Mouse (Mus musculus) ES-CJ7 (cell line): ENCODE measurements around the gene Cog4.
"Not testable (repeated sequence)": the region's sequence is repeated elsewhere in the genome, so short reads cannot be mapped to it uniquely, and the experiment has no call there.

Experiments
- DNase-seq: peaks from one replicate; pipeline ENCODE4 v3.0.0; 2011; ENCODE audit warnings: low read depth, low spot score

Gene Cog4

DNA sequence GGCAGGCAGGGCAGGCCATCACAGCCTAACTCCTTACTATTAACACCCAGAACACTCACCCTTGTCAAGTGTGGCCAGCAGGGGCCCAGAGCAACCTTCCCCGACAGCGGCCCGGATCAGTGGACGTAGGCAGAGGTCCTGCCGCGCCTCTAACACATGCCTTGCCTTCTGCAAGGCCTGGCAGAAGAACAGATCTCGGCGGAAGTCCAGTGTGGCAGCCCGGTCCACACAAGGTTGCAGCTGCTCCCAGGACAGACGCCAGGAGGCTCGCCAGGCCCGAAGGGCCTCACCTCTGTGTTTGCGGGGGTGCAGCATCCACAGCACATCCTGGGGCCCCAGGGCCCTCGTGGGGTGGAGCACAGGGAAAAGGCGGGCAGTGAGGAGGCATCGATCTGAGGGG, 42.5 kb downstream of the Cog4 start:
- no peak for DNase-seq

DNA sequence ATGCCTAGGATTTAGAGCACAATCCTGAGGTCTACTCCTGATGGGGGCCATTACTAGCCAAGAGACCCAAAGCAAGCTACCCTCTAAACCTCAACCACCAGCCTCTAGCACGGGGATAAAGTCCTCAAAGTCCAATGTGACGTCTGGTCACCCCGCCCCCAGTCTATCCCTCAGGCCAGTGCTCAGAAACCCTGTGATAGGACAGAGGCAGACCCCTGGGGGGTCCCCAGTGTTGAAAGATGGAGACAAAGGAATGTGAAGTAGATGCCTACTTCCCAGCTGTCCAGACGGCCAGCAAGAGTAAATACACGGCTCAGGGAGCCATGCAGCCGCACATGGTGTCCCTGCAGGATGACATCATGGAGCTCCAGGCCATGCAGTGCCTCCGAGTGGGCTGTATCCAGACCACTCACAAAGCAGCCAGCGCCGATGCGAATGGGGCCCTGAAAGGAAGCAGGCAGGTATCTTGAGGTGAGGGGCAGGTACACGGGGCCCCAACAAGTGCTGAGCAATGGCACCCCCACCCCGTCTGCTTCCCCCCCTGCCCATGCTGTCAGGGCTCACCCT, 43.6 kb downstream of the Cog4 start:
- no peak for DNase-seq

DNA sequence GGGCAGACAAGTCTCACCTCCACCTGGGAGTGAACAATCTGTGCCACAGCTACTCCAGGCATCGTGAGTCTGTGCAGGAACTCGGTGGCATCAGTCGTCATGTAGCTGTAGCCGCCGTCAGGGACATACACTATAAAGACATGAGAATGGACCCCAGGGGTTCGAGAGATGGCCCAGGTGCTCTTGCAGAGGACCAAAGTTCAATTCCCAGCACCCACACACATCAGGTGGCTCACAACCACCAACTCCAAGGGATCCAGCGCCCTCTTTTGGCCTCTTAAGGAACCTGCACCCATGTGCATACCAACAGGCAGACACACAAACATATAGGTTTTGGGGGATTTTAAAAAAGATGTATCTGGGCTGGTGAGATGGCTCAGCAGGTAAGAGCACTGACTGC, 45.6 kb downstream of the Cog4 start:
- DNase-seq = peak; percentile 36

DNA sequence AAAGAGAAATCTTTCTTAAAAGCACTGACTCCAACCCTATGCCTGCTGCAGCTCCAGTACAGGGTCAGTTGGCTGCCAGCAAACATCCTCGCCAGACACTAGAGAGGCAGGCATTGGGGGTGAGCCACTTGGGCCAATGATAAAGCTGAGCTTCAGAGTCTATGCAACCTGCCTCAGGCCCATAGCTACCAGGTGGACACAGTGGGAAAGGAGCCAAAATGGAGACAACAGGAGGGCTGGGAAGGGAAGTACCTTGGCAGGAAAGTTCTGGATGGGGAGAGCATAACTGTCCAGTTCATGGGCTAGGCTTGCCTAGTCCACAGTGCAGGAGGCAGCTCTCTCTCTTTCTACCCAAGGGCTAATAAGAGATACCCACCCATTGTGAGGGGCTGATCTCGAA, 46.5 kb downstream of the Cog4 start:
- DNase-seq = no peak

DNA sequence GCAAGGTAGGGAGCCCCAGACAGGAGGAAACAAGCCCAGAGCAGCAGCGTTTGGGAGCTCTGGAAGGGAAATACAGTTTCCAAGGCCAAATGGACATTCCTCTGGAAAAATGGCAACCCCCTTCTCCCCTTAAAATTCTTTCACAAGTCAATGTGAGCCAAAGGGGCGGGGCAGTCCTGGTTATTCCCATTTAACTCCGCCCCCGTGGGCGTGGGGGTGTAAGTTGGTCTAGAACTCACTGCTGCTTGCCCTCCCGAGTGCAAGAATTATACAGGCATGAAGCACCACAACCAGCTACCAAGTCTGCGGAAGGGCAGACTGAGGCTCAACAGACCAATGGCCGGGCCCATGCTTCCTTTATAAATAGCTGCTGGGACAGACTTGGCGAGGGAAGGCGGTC, 48.5 kb downstream of the Cog4 start:
- peak; percentile 51 for DNase-seq

DNA sequence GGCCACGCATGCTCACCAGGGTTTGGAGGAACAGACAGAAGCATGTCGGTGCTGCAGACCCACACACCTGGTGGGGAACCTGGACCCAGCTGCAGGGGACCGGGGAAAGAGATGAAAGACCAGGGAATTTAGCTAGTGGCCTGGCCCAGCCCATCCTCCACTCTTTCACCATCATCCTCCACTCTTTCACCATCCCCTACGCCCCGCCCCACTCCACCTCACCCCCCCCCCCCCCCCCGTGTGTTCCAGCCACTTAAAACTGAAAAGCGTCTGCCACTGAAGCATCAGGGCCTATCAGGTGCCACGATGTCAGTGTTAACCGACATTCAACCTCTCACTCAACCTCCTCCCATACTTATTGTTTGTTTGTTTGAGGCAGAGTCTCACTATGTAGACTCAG, 48.9 kb downstream of the Cog4 start:
- no peak for DNase-seq

DNA sequence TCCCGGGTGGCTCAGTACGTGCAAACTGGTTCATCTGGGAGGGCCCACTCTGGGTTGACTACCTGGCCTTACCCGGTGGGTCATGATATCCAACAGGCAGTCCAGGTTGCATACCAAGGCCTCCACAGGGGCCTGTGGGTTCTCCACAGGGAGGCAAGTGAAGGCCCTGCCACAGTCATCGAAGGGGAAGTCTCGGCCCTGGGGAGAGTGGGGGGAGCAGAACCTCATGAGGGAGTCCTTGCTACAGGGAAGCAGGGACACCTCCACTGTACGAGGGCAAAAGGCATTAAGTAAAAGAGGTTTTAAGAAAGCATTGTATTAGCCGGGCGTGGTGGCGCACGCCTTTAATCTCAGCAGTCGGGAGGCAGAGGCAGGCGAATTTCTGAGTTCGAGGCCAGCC, 49.4 kb downstream of the Cog4 start:
- DNase-seq = no peak

DNA sequence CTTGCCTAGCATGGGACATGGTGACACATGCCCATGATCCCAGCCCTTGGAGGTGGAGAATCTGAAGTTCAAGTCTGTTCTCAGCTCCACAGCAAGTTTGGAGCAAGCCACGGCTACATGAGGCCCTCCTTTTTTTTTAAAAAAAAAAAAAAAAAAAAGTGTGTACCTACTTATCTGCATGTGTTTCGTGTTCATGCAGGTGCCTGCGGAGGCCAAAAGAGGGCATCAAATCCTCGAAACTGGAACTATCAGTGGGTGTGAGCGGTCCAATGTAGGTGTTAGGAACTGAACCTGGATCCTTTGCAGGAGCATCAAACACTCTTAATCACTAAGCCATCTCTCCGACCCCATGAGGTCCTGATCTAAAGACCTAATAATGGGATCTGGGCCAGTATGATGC, 51.1 kb downstream of the Cog4 start:
- peak; percentile 53 for DNase-seq

DNA sequence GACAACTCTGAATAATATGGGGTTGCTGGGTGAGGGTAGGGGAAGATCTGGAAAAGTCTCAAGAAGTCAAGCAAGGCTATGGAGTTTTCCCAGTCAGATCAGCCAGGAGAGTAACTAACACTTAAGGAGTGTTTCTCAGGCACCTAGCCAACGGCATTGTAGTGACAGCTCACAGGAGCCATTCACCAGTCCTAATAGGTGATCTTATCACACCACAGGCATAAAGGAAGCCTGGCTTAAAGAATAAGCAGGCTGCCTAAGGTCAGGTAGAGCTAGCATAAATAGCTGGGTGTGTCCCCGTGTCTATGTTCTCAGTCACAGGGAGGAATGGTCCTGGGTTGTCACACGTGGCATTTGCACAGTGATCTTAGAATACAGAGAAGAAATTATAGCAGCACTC, 54.7 kb downstream of the Cog4 start:
- no peak for DNase-seq

DNA sequence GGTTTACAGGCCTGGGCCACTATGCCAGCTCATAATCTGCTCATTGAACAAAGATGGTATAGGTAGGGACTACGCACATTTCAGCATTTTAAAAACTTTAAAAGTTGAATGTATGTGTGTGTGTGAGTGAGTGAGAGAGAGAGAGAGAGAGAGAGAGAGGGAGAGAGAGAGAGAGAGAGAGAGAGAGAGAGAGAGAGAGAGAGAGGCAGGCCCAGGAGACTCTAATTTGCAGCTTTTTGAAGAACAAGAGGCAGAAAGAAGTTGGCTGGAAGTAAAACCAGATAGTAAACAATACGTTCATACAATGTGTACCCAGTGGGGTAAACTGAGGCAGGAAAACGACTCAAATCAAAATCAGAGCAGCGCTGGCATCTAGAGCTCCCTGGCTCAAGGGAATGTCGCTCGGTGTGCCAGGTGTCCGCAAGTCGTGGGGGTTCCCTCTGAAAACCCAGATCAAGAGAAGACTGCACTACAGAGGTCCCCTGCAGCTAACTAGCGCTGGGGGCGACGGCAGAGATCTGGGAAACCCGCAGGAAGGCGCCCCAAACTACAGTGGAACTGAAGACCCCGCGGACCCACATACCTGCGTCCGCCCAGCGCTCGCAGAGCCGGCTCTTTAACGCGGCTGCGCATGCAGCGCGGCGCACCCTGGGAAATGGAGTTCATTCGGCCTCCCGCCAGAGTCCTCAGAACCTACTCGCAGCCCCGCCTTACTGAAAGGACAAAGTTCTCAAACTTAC, 55.6 kb downstream of the Cog4 start, which contains the start of gene Fuk:
TSS of gene Fuk (minus strand) at position 650 of the 740 bp plus-strand sequence.
- peak; percentile 83 for DNase-seq

DNA sequence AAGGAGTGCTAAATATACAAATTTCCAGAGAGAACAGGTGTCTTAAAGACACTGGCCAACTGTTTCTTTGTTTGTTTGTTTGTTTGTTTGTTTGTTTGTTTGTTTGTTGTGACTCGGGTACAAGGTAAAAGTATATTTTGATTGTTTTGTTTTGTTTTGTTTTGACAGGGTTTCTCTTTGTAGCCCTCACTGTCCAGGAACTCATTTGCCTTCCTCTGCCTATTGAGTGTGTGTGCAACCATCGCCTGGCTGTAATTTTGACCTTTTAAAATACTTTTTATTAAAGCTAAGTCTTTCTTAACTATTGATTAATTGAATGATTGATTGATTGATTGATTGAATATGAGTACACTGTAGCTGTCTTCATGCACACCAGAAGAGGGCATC, 56.2 kb downstream of the Cog4 start:
- DNase-seq = no peak

DNA sequence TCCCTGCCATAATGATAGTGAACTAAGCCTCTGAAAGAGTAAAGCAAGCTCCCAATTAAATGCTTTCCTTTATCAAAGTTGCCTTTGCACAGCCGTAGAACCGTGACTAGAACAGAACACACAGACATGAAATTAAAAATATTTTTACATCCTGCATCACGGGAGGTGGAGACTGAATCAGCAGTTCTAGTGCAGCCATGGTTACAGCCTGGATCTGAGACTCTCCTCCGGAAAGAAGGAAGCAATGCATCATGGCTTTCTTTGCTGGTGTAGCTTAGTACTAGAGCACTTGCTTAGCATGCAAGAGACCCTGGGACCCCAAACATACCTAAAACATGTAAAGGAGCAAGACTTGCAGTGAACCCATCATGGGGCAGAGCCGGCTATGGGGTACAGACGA, 59.0 kb downstream of the Cog4 start:
- no peak for DNase-seq

DNA sequence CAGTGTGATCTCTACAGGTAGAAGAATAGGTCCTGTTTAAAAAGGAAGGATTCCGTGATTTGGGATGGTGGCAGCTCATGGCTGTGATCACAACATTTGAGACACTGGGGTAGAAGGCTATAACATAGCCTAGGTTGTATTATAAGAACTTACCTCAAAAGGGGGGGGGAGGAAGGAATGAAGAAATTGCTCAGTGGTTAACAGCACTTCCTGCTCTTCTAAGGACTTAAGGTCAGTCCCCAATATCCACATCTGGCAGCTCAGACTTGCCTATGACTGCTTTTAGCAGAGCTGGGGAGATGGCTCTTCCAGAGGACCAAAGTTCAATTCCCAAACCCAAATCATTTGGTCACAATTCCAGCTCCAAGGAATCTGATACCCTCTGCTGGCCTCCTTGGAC, 60.3 kb downstream of the Cog4 start:
- DNase-seq = no peak

DNA sequence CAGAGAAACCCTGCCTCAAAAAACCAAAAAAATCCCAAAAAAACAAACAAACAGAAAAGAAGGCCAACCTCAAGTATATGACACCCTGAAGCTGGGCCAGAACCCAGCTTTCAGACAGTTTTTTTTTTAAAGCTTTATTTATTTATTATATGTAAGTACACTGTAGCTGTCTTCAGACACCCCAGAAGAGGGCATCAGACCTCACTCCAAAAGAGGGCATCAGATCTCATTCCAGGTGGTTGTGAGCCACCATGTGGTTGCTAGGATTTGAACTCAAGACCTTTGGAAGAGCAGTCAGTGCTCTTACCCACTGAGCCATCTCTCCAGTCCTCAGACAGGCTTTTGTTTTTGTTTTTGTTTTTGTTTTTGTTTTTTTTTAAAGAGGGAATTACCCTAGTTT, 63.5 kb downstream of the Cog4 start:
- not testable (repeated sequence) for DNase-seq

DNA sequence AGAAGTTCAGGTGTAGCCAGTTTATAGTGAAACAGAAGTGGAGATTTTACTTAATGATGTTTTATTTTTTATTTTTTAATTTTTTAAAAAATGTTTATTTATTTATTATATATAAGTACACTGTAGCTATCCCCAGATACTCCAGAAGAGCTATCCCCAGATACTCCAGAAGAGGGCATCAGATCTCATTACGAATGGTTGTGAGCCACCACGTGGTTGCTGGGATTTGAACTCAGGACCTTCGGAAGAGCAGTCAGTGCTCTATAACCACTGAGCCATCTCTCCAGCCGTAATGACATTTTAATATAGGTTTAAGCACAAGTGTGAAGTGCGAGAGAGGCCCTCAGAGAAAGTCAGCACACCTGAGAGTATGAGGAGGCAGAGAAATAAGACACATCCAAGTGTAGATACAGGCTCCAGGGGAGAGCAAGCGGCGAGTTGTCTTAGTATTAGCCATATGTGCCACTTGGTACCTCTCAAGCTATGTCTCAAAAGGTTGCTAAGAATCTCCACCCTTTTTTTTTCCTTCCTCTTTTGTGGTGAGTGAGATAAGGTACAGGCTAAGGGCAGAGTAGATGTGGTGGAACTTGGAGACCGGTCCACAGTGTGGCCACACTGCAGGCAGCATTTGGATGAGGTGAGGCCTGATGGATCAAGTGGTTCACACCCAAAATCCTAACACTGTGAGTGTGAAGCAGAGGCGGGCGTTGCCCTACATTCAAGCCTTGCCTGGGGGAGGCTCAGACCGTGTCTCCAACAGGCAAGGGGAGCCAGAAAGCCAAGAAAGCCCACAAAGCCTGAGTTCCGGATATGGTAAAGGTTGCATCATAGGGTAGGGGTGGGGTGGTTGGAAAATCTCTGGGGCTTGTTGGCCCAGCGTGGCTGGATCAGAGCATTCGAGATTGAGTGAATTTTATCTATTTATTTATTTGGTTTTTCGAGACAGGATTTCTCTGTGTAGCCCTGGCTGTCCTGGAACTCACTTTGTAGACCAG, 65.5 kb downstream of the Cog4 start:
- DNase-seq = no peak

DNA sequence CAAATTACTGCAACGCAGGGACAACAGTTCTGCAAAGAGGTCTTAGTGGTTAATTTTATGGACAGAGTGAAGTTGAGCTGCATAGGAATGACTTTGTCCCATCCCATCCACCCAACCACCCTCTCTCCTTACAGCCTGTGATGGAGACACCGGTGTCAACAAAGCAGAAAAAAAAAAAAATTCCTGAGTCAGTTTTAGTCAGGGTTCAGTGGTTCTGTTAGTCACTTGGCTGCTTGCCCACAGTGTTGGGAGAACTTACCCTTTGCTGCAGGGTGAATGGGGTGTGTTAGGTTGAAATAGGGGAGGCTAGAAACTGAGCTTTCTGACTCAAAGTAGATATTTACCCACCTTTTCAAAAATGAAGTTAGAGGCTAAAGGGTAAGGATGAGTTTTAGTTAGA, 71.0 kb downstream of the Cog4 start:
- no peak for DNase-seq

DNA sequence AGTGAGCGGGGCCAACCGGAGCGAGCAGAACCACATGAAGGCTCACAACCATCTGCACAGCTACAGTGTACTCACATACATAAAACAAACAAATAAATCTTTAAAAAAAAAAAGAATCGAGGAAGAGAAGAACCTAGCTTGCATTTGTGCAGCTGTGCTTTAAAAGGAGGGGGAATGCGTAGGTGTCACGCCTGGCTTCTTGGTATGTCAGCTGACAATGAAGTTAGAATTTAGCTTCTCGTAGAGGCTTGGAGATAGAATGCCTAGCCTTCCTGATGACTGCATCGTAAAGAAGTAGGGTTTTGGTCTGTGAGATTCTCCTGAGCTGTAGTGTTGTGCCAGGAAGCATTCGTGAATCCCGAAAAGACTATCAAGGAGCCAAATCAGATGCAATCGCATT, 71.6 kb downstream of the Cog4 start:
- no peak for DNase-seq

DNA sequence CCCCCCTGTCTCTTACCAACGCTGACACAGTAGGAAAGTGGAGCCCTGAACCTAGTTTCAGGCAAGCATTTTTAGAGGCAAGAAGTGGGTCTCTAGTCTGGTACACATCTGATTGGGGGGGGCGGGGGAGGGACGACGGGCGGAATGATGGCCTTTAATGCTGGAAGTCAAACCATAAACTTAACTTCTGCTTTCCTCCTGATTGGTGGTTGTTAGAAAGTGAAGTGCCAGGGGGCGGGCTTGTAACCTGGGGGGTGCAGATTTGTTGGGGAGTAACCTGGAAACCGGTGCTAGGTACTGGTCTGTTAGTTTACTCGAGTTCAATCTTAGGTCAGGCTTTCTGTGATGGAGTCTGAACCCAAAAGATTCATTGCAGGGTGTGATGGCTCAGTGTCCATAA, 72.1 kb downstream of the Cog4 start:
- no peak for DNase-seq

DNA sequence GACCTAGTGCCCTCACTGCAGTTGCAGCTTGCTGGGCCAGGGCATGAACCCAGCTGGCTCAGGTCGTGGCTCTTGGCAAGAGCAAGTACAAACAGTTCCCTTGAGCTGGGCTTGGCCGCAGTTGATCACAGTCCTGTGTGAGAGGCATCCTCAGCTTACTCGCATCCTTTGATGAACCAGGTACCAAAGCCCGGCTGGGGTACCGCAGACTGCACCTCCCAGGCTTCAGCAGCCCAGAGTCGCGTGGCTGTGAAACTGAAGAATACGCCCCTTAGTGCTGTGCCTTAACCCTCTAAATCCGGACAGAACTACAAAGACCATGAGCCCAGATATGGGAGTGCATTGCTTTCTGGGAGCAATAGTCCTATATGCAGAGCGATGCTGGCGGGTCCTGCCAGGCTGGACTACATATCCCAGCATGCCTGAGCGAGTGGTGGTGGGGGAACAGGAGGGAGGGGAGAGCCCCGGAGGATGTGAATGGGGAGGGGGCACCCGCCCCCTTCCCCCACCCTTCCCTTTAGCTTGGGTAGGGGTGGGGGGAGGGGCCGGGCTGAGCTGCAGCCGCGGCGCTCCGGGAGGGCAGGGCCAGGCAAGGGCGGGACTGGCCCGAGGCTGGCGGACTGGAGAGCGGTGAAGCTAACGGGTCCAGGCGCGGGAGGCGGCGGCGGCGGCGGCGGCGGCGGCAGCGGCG, 73.1 kb downstream of the Cog4 start, which contains the start of gene St3gal2:
TSS of gene St3gal2 (plus strand) at position 582 of the 691 bp plus-strand sequence.
- DNase-seq = peak; percentile 99

DNA sequence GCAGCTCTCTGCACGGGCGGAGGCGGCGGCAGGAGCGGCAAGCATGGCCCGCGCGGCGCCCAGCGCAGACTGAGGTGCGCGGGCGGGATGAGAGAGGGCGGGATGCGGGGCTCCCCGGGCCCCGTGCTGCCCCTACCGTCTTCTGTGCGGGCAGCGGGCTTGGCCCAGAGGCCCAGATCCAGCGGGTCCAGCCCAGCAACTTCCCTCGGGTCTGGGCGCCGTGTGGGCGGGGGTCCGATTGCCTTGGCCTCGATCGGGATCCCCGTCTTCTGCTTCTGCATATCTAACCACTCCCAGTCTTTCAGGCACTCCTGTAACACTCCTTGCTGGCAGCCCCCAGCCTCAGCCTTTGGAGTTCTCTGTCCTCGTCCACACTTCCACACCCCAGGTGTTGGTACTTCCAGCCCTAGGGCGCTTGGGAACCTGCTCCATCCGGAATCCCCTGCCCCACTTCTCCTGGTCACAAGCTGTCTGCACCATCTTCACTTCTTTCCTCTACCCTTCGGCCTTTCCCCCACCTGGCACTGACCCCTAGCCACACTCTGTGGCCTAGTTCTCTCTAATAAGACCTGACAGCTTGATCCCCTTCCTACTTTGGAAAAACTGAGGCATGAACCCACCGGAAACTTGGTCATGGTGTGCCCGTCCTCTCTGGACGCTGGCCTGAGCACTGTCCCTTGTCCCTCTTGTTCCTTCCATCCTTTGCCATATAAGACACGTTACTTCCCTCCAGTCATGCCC, 73.8 kb downstream of the Cog4 start:
- peak; percentile 72 for DNase-seq

DNA sequence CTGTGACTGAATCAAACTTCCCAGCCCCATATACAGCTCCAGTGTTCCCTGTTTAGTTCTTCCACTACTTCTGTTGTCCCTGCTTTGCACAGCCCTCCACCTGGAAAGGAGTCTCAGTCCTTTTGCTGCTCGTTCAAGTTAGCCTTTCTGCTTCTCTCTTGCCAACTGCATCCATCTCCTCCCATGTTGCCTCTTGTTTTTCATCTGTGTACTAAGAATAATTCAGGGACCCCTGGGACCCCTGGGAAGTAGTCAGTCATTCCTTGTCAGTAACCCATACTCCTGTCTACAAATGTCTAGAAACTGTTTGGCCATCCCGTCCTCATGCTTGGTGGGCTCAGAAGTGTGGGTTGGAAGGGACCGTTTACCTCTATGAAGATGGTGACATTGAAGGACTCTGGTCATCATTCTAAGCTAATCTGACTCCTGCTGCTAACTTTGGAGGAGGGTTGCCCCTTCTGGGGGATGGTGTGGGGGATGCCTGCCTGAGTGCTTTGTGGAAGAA, 74.4 kb downstream of the Cog4 start:
- DNase-seq = no peak
